Mouse (Mus musculus) testis, adult 2 months (tissue): ENCODE results near the gene Efemp2.

ENCODE experiments used
- CTCF ChIP-seq: fragments of 200-500 bp; IDR thresholded peaks from 2 replicates; pipeline ENCODE4 v1.5.1; 2012; ENCODE audit warnings: low read depth, mild to moderate bottlenecking, inconsistent platforms, low read length, moderate library complexity; ENCODE audit not compliant: control insufficient read depth, insufficient read depth, insufficient replicate concordance
- POLR2A ChIP-seq: fragments of 200-500 bp; IDR thresholded peaks from 2 replicates; pipeline ENCODE4 v1.6.1; 2012; ENCODE audit warnings: low read depth, mild to moderate bottlenecking, inconsistent platforms, low read length, moderate library complexity; ENCODE audit not compliant: control insufficient read depth

- TF ChIP-seq CTCF (no peak), POLR2A (peak; percentile 43)
These were observed 36.6 kb downstream of the Efemp2 start, which contains the start of gene Snx32 for GRCm38 (mm10) chr19:5510031-5511026.
